Mouse (Mus musculus) MEL-GATA-1-ER (cell line): ENCODE measurements around the gene Ptpn14.

Experiments
- DNase-seq: peaks from one replicate; pipeline ENCODE4 v3.0.0-alpha.2; 2012; ENCODE audit warnings: low read depth; ENCODE audit errors: extremely low read depth

The Ptpn14 gene

DNA sequence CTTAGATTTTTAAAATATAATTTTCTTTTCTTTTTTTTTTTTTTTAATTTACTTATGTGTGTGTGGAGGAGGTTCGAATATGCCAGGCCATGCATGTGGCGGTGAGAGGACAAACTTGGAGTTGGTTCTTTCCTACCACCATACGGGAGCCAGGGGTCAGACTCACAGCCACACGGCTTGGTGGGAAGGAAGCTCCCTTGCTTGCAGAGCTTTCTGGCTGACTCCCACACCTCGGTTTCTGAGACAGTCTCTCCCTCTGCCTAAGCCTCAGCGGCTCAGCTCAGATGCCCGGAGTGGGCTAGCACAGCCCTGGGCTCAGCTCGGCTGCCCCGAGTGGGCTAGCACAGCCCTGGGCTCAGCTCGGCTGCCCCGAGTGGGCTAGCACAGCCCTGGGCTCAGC, 10.5 kb upstream of the Ptpn14 start:
- DNase-seq: no peak

DNA sequence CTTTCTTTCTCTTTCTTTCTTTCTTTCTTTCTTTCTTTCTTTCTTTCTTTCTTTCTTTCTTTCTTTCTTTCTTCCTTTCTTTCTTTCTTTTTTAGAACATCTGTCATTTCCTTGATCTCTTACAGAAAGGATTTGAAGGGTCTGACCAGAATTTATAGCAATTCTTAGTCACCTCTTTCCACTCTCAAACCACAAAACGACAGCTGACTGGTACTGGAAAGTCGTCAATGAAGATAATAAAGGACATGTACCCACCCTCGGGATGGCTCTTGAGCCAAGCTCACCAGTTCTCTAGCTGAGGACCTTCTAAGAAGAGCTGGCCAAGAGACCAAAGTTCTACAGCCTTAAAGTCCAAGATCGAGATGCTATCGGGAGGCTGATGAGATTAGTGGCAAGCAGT, 9.5 kb upstream of the Ptpn14 start:
- DNase-seq: no peak

DNA sequence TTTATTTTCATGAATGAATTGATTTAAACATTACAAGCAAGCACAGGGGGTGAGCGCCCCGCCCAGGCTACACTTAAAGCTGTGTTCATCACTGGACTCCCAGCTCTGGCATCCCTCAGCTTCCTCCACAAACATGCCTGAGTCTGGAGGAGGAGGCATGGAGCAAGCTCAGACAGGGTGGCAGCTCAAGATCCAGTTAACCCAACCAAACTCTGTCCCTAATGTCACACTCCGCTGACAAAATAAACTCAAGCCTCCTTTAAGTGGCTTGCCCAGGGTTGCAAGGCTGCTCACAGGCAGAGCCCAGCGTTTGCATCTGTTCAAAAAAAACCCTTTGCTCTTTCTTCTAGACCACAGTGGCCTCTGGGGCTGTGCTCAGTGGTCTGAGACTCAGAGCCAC, 1.9 kb upstream of the Ptpn14 start:
- DNase-seq: no peak

DNA sequence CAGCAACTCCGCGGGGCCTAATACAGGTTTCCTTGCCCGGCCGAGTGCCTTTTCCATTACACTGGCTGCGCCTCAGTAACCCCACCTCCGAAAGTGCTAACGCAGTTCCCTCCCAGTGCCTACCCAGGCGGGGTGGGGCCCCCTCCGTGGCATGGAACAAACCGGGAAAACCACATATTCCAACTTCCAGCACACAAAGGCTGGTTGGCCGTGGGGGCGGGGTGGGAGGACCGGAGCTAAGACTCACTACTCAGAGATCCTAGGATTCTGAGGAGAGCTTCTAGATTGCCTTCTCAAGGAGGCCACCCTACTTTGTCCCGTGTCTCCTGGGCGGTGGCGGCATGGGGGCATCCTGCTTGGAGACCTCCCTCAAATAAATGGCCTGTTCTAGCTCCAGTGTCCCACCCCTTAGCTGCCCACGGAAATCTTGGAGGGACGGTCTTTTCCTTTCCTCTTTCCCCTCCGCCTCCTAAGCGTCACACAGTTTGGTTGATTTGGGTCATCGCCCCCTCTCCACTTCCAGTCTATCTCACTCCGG, 653 bp upstream of the Ptpn14 start:
- DNase-seq: no peak

DNA sequence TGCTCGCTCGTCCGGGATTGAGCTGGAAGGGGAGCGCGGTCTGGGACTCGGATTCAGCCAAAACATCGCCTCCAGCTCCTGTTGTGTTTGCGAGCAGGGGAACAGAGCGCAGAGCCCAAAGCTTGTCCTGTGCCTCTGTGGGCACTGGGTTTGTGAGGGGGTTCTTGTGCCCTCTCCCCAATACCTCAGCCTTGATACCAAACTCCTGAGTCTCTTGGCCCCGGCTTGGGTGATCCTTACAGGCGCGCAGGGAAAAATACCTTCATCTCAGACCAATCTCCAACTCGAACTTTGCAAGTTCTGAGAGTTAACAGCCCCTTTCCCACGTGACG, 682 bp downstream of the Ptpn14 start:
- DNase-seq: no peak

DNA sequence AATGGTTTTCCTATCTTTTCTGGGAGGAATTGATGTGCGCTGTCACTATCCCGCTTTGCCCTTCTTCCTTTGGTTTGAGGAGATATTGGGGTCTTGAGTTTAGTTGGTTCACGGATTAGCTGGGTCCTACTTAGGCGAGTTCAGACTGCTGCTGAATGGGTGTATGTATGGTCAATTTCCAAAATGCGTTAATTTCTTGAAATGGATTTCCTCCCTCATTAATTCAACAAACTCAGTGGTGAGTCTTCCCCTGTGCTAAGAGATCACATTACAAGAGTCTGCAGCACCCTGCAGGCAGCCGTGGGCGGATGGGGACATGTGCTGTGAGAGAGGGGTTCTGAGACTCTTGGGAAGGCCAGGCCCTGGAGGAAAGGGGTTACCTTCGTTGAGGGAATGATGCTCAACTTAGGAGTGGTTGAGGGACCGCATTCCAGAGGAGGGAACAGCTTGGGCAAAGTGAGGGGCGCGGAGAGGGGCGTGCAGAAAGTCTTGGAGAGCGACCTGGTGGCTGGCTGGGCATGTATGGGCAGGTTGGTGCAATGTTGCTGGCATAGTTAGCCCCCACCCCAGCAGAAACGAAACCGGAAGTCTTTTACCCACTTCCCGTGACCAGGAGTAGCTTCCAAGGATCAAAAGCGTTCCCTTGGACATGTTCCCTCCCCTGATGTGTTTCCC, 1.2 kb downstream of the Ptpn14 start:
- no peak for DNase-seq

DNA sequence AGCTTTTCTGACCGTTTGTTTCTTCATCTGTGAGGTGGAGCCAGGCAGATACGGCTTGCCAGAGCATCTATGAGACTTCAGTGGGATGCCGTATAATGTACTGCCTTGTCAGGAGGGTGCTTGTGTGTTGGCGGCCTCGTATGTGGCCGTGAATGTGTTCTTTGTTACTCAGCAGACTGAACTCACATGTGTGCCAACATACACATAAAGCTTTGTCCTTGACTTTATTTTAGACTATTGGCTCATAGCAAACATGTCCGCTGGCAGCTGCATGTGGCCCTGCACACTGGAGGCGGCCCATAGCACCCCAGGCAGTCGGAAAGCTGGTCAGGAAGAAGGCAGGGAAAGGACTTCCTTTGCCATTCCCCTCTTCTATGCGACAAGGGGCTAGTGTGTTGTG, 3.6 kb downstream of the Ptpn14 start:
- DNase-seq: no peak

DNA sequence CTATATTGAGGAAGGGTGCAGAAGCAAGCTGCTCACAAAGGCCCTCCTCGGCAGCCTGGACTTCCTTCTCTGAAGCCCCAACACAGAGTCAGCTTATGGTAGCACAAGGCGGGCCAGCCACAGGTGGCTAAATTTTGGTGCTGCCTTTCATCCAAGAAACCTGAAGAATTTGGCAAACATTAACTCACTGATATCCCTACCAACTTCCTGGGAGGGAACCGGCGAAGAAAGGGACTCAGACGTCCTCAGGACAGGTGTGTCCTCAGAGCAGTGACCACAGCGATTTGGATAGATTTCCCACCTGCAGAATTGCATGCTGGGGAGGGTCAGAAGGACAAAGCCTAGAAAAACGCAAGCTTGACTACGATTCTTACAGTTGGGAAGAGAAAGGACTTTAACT, 4.1 kb downstream of the Ptpn14 start:
- DNase-seq: no peak

DNA sequence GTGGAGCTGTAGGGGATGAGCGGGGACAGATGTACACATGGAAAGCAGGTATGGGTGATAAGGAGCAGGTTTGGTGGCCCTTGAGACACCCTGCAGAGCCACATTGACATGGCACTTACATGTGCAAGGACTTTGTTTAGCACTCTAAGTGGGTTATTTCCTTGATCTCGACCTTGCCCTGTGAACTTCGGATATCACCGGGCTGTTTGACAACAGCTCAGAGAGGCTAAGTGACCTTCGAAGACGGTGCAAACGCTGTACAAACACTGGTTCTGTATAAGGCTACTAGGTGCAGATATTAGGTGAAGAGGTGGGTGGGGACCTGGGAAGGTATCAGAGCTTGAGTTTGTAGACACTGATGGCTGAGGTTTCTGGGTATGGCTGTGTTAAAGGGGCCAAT, 12.0 kb downstream of the Ptpn14 start:
- DNase-seq: no peak

DNA sequence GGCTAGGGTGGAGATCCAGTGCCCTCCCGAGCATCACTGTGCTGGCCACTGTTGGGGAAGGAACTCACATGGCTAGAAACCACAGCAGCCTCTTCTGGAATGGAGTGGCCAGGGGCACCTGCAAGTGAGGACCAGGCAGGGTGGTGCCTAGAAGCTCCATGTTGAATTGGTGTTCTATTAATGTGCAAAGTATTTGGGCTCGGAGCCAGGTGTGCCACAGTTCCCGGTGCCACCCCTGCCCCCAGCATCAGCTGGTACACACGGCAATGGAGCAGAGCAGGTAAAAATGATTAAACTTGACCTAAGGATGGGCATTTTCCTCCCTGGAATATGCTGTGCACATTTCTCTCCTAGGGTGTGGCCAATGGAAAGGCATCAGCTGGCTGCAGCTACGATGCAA, 14.0 kb downstream of the Ptpn14 start:
- no peak for DNase-seq

DNA sequence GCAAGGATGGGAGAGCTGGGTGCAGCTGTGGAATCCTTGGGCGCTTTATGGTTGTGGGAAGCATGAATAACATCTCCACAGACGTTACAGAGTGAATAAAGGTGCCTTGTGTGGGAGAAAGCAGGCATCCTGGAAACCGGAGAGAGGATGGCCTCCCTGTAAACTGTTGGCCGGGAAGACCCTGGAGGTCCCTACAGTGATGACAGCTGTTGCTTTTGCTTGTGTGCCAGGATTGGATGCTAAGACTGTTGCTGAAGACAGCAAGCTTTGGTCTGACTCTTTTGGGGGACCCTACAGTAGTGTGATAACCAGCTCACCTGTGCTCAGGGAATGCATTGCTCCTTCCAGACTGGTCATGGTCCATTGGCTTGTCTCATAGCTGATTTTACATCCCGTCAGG, 15.1 kb downstream of the Ptpn14 start:
- no peak for DNase-seq

DNA sequence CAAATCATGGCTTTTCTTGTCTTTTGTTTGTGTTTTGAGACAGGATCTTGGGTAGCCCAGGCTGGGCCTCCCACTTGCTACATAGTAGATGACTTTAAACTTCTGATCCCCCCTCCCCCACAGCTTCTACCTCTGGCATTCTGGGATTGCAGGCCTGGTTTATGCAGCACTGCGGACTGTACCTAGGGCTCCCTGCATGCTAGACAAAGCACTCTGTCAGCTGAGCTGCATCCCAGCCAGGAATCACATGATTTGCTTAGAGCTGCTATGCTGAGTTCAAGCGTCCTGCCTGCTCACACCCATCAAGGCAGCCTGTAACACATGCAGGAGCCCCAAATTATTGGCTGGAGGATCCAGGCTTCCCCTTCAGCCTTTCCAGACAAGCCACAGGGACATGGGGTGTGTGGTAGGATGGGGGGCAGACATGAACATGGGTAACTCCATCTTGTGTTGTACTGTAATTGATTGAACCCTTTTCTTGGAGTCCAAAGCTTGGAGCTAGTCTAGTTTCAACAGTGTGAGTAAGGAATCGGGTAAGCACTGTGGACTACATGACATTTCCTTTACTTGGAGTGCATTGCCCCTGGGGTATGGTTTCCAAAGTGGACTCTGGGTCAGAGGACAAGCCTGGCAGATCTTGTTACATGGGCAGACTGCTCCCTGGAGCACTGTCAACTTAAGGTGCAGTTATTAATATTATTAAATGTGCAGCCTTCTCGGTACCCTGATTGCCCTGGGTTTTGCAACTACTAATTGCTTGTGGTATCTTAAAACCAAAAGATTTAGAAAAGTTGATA, 17.0 kb downstream of the Ptpn14 start:
- no peak for DNase-seq

DNA sequence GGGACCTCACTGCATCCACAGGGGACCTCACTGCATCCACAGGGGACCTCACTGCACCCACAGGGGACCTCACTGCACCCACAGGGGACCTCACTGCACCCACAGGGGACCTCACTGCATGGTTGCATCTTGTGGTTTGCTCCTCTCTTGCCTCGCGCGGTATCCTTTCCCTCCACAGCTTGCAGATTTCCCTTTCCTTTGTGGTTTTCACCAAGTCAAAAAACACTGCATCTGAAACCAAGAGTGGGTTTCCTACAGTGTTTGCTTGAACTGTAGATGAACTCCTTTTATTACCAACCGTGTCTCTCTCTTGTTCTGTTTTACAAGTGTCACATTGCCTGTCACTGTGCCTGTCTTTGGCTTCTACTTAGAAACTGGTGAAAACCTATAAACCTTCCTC, 18.5 kb downstream of the Ptpn14 start:
- no peak for DNase-seq

DNA sequence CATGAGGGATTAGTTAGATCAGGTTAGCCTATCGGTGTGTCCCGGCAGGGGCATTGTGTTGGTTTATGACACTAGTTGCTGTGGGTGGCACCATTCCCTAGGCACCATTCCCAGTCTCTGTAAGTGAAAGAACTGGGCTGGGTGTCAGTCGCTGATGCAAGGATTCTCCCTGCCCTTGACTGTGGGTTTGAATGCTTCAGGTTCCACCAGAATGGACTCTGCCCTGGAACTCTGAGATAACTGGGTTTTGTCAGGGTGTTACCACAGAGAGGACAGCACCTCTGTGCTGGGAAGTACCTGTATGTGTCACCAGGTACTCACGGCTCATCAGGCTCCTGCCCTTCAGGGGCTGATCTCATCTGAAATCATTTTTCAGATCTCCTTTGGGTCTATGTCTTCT, 21.7 kb downstream of the Ptpn14 start:
- DNase-seq: no peak

DNA sequence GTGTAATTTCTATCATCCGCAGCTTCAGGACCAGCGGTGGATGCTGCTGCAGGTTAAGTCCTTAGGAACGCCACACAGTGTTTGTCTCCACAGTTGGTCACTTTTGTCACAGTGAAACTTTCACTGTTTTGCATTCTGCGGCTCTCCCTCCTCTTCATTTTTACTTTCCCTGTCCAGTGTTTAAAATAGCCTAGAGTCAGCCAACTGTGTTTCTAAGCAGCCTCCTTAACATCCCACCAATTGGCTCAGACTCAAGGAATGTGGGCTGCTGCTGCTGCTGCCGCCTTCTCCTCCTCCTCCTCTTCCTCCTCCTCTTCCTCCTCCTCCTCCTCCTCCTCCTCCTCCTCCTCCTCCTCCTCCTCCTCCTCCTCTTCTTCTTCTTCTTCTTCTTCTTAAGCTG, 22.2 kb downstream of the Ptpn14 start:
- no peak for DNase-seq

DNA sequence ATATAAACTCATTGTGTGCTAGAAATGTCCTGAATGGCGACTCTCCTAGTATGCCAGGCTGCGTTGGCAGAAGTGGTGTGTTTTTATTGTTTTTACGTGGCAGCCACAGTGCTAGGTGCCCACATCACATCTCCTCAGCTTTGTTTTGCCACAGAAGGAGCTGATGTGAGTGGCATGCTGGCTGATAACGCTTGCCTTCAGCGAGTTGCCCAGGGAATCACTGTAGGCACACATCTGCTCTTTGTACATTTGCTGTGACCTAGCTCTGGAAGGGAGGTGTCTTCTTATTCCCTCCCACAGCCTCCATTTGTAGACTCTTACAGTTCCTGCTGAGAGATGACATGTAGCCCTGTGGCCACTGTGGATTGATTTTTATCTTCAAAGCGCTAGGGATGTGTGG, 24.2 kb downstream of the Ptpn14 start:
- no peak for DNase-seq

DNA sequence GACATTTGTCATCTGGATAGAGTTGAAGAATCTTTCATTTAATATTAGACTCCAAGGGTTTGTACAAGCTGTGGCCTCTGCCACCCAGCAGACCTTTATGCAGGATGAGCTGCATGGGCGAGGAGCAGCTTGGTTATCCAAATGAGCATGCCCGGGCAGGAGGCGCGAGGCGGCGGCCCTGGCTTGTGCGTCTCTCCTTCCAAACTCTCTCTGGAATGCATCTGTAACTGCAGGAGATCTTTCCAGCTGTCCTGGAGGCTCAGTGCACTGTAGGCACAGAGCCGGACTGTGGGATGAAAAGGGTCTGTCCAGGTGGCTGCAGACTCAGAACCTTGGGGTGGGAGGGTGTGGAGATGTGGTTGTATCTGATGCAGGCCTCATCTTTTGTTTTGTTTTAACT, 27.0 kb downstream of the Ptpn14 start:
- no peak for DNase-seq

DNA sequence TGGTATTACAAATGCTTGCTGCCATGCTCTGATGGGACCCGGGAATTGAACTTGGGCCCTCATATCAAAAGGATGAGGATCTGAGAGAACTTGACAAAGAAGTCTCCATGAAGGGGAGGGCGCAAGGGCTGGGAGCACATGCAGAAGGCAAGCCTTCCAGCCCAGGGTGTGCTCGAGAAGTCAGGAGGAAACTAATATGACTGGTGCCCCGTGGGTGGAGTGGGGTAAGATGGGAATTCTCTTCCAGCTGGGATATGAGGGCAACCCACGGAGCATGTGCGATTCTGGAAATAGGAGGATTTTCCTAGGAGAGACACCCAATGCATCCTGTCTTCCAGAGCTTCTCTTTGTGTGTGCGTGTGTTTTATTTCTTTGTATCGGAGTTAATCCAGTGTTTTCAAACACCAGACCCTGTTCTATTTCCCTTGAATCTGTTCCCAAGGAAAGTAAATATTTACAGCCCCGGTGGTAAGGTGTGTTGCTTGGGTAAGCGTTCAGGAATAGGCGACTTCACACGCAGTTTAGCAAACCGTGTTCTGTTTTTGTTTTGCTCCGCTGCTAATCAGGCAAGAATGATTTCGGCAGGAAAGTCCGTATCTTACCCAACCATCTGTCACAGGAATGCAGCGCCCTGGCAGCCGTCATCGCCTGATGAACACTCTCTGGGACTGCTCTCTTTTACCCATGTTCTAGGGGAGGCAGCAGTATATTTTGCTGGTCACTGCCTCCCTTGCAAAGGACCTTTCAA, 28.4 kb downstream of the Ptpn14 start:
- DNase-seq: no peak

DNA sequence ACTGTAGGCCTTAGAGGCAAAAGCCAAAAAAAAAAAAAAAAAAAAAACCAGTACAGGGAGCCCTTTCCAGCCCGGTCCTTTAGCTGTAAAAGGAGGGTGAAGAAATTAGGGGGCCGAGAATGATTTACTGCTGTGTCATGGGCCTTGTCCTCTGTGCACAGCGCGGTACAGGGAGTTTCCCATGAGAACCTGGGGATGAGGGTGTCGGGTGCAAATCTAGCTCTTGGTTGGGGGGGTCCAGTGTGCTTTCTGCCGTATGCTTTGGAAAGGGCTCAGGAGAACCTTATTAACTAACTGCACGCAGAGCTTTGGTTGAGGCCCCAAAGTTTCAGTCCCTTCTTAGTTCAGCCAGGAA, 29.0 kb downstream of the Ptpn14 start:
- no peak for DNase-seq

DNA sequence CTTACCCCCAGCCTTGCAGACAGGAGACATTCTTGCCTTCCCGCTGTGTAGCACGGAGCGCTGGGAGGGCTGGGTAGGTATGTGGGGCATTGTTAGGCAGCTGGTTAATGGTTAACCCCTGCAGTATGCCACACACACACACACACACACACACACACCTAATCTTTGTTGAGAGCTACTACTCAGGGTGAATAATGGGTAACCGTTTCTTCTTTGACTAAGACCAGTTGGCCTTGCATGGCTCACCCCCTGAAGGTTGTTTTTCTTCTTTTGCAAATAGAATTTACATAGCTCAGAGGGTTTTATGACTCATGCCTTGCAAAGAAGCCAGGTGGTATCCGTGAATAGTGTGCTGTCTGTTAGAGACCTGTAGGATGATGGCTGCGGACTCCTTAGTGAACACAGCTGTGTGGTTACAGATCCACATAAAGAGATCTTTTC, 33.5 kb downstream of the Ptpn14 start:
- DNase-seq: no peak

DNA sequence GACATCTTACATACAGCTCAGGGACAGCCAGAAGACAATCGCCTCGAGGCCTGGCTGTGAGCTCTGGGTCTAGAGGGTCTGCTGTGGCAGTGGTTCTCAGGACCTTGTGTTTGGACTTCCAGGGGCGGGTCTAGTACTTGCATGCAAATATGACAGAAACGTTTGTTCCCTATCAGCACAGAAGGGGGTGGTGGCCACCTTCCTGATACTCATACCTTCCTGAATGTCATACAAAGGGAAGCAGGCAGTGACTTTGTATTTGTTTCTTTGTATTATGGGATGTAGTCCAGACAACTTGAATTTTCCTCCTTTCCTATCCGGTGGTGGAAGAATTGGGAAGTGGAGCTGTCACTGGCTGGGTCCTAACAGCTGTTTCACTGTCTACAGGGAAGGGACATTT, 36.2 kb downstream of the Ptpn14 start:
- DNase-seq: no peak

DNA sequence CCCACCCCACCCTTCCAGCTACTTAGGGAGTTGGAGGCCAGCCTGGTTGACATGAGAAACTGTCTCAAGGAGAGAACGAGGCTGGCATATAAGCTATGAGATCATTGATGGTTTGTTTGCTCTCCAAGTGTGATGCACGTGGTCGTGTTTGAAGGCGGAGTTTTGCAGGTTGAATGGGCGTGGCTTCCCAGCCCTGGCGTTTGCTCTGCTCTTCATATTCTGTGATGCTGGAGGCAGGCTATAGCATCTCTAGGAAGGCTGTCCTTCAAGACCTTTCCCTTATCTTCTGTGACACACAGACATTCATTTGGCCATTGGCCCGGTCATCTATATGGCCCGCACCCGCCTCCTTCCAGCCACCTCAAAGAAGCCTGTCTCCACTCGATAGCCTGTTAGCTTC, 39.1 kb downstream of the Ptpn14 start:
- DNase-seq: no peak
